Mouse (Mus musculus) MEL (cell line): ENCODE results near the gene Cwh43. TPM values are rescaled to one million over a fixed set of nuclear protein-coding genes. Genes with fewer than 3 reads are reported as not detected.

ENCODE experiments used
- DNase-seq: peaks from one replicate; pipeline ENCODE4 v3.0.0; 2011; ENCODE audit warnings: low read depth, low spot score
- H3K27ac ChIP-seq: 2 replicates; pipeline ENCODE4 v1.5.1; 2012; ENCODE audit warnings: low read depth, mild to moderate bottlenecking, control low read depth, low read length, moderate library complexity; ENCODE audit not compliant: control insufficient read depth
- H3K27me3 ChIP-seq, 2 experiments: fragments of 150-350 bp in 1 of 2; sonication (generic) in 1 of 2; 2 replicates each; pipeline ENCODE4 v1.6.1; 2012; ENCODE audit warnings: low read length in 2 of 2, mild to moderate bottlenecking in 2 of 2, improper control_type of control experiment in 1 of 2, moderate library complexity in 1 of 2; ENCODE audit not compliant: insufficient read depth in 2 of 2, control insufficient read depth in 1 of 2
- H3K36me3 ChIP-seq, 2 experiments: 2 replicates each; pipeline ENCODE4 v1.6.1; 2012 to 2014; ENCODE audit warnings: low read length in 2 of 2, improper control_type of control experiment in 1 of 2, inconsistent platforms in 1 of 2, mild to moderate bottlenecking in 1 of 2; ENCODE audit not compliant: insufficient read depth in 2 of 2, control insufficient read depth in 1 of 2
- H3K4me1 ChIP-seq, 2 experiments: fragments of 150-350 bp in 1 of 2; sonication (generic) in 1 of 2; 2 replicates each; pipeline ENCODE4 v1.6.1; 2012; ENCODE audit warnings: low read length in 2 of 2, improper control_type of control experiment in 1 of 2, mild to moderate bottlenecking in 1 of 2; ENCODE audit not compliant: insufficient read depth in 2 of 2, control insufficient read depth in 1 of 2
- H3K4me3 ChIP-seq, 2 experiments: fragments of 150-350 bp in 1 of 2; sonication (generic) in 1 of 2; 2 replicates each; pipeline ENCODE4 v1.5.1; 2012; ENCODE audit warnings: low read depth in 2 of 2, low read length in 2 of 2, mild to moderate bottlenecking in 2 of 2, moderate library complexity in 2 of 2, control low read depth in 1 of 2, improper control_type of control experiment in 1 of 2; ENCODE audit not compliant: control insufficient read depth in 1 of 2, insufficient read depth in 1 of 2
- H3K79me2 ChIP-seq: 2 replicates; pipeline ENCODE4 v1.6.1; 2012; ENCODE audit warnings: mild to moderate bottlenecking, low read length, moderate library complexity; ENCODE audit not compliant: control insufficient read depth, poor library complexity, insufficient read depth
- H3K9ac ChIP-seq: 2 replicates; pipeline ENCODE4 v1.6.1; 2012; ENCODE audit warnings: low read depth, mild to moderate bottlenecking, control low read depth, low read length, moderate library complexity; ENCODE audit not compliant: control insufficient read depth, poor library complexity, severe bottlenecking
- H3K9me3 ChIP-seq: fragments of 150-350 bp; sonication (generic); replicated peaks from 2 replicates; pipeline ENCODE4 v1.6.1; 2012; ENCODE audit warnings: mild to moderate bottlenecking, low read length, improper control_type of control experiment, moderate library complexity; ENCODE audit not compliant: insufficient read depth
- CHD1 ChIP-seq: IDR thresholded peaks from 2 replicates; pipeline ENCODE4 v1.6.1; 2012; ENCODE audit warnings: low read depth, mild to moderate bottlenecking, inconsistent platforms, low read length, improper control_type of control experiment
- CHD2 ChIP-seq: IDR thresholded peaks from 2 replicates; pipeline ENCODE4 v1.6.1; 2011; ENCODE audit warnings: low read length, improper control_type of control experiment
- CTCF ChIP-seq, 3 experiments: IDR thresholded peaks in 2 of 3; conservative IDR thresholded peaks in 1 of 3; 2 replicates each; pipeline ENCODE4 v1.5.1; 2011 to 2012; ENCODE audit warnings: low read length in 3 of 3, low read depth in 2 of 3, mild to moderate bottlenecking in 2 of 3, improper control_type of control experiment in 1 of 3, inconsistent platforms in 1 of 3, mixed read lengths in 1 of 3, moderate library complexity in 1 of 3; ENCODE audit not compliant: control insufficient read depth in 1 of 3, insufficient read depth in 1 of 3, poor library complexity in 1 of 3, severe bottlenecking in 1 of 3
- E2F4 ChIP-seq: IDR thresholded peaks from 2 replicates; pipeline ENCODE4 v1.6.1; 2011; ENCODE audit warnings: low read depth, low read length, improper control_type of control experiment, borderline replicate concordance
- ELF1 ChIP-seq: IDR thresholded peaks from 2 replicates; pipeline ENCODE4 v1.6.1; 2014; ENCODE audit warnings: low read depth, mild to moderate bottlenecking, inconsistent platforms, low read length, improper control_type of control experiment, moderate library complexity
- EP300 ChIP-seq, 2 experiments: IDR thresholded peaks; 2 replicates each; pipeline ENCODE4 v1.6.1; 2011; ENCODE audit warnings: improper control_type of control experiment in 2 of 2, low read length in 2 of 2, low read depth in 1 of 2, mild to moderate bottlenecking in 1 of 2
- HCFC1 ChIP-seq: IDR thresholded peaks from 2 replicates; pipeline ENCODE4 v1.6.1; 2012; ENCODE audit warnings: low read depth, mild to moderate bottlenecking, inconsistent platforms, low read length, improper control_type of control experiment, moderate library complexity
- JUND ChIP-seq: IDR thresholded peaks from 2 replicates; pipeline ENCODE4 v1.6.1; 2011; ENCODE audit warnings: low read depth, mild to moderate bottlenecking, improper control_type of control experiment, low read length
- MAFK ChIP-seq: IDR thresholded peaks from 2 replicates; pipeline ENCODE4 v1.6.1; 2011; ENCODE audit warnings: low read depth, mild to moderate bottlenecking, low read length, improper control_type of control experiment, borderline replicate concordance
- MAX ChIP-seq: IDR thresholded peaks from 2 replicates; pipeline ENCODE4 v1.6.1; 2011; ENCODE audit warnings: low read length, improper control_type of control experiment
- MAZ ChIP-seq: IDR thresholded peaks from 2 replicates; pipeline ENCODE4 v1.6.1; 2012; ENCODE audit warnings: low read depth, mild to moderate bottlenecking, inconsistent platforms, low read length, improper control_type of control experiment
- MEF2A ChIP-seq: IDR thresholded peaks from 2 replicates; pipeline ENCODE4 v1.6.1; 2014; ENCODE audit warnings: low read depth, mild to moderate bottlenecking, inconsistent platforms, low read length, improper control_type of control experiment; ENCODE audit not compliant: poor library complexity, insufficient replicate concordance, severe bottlenecking; ENCODE audit errors: extremely low read depth
- MXI1 ChIP-seq: IDR thresholded peaks from 2 replicates; pipeline ENCODE4 v1.6.1; 2011; ENCODE audit warnings: mild to moderate bottlenecking, low read depth, low read length, improper control_type of control experiment
- MYB ChIP-seq: IDR thresholded peaks from 2 replicates; pipeline ENCODE4 v1.6.1; 2011; ENCODE audit warnings: mild to moderate bottlenecking, low read depth, low read length, improper control_type of control experiment
- MYC ChIP-seq: IDR thresholded peaks from 2 replicates; pipeline ENCODE4 v1.6.1; 2011; ENCODE audit warnings: low read depth, mild to moderate bottlenecking, low read length, improper control_type of control experiment, moderate library complexity
- NELFE ChIP-seq: IDR thresholded peaks from 2 replicates; pipeline ENCODE4 v1.6.1; 2011; ENCODE audit warnings: low read depth, low read length, improper control_type of control experiment
- NRF1 ChIP-seq: IDR thresholded peaks from 2 replicates; pipeline ENCODE4 v1.6.1; 2014; ENCODE audit warnings: low read depth, mild to moderate bottlenecking, inconsistent platforms, low read length, improper control_type of control experiment, moderate library complexity; ENCODE audit not compliant: poor library complexity, insufficient read depth, severe bottlenecking
- POLR2A ChIP-seq, 2 experiments: IDR thresholded peaks; 2 replicates each; pipeline ENCODE4 v1.6.1; 2011 to 2012; ENCODE audit warnings: low read length in 2 of 2, mild to moderate bottlenecking in 2 of 2, control low read depth in 1 of 2, improper control_type of control experiment in 1 of 2, low read depth in 1 of 2, moderate library complexity in 1 of 2; ENCODE audit not compliant: control insufficient read depth in 1 of 2, insufficient read depth in 1 of 2, poor library complexity in 1 of 2
- POLR2AphosphoS2 ChIP-seq: IDR thresholded peaks from 2 replicates; pipeline ENCODE4 v1.6.1; 2011; ENCODE audit warnings: low read length, improper control_type of control experiment
- POLR2AphosphoS5 ChIP-seq: IDR thresholded peaks from 2 replicates; pipeline ENCODE4 v1.6.1; 2012; ENCODE audit warnings: low read depth, borderline replicate concordance, mild to moderate bottlenecking, inconsistent platforms, low read length, moderate library complexity, mixed read lengths
- RAD21 ChIP-seq: IDR thresholded peaks from 2 replicates; pipeline ENCODE4 v1.6.1; 2011; ENCODE audit warnings: mild to moderate bottlenecking, low read depth, low read length, improper control_type of control experiment
- SIN3A ChIP-seq: IDR thresholded peaks from 2 replicates; pipeline ENCODE4 v1.6.1; 2012; ENCODE audit warnings: low read length, improper control_type of control experiment, inconsistent platforms
- TBP ChIP-seq: IDR thresholded peaks from 2 replicates; pipeline ENCODE4 v1.8.0; 2011; ENCODE audit warnings: low read depth, low read length, improper control_type of control experiment
- TCF12 ChIP-seq: IDR thresholded peaks from 2 replicates; pipeline ENCODE4 v1.6.1; 2014; ENCODE audit warnings: low read depth, mild to moderate bottlenecking, inconsistent platforms, low read length, improper control_type of control experiment, moderate library complexity
- UBTF ChIP-seq: IDR thresholded peaks from 2 replicates; pipeline ENCODE4 v1.6.1; 2012; ENCODE audit warnings: low read depth, mild to moderate bottlenecking, inconsistent platforms, low read length, improper control_type of control experiment, moderate library complexity, borderline replicate concordance; ENCODE audit not compliant: insufficient read depth
- USF1 ChIP-seq: IDR thresholded peaks from 2 replicates; pipeline ENCODE4 v1.6.1; 2014; ENCODE audit warnings: low read depth, mild to moderate bottlenecking, inconsistent platforms, low read length, improper control_type of control experiment, moderate library complexity
- ZMIZ1 ChIP-seq: IDR thresholded peaks from 2 replicates; pipeline ENCODE4 v1.6.1; 2012; ENCODE audit warnings: low read depth, mild to moderate bottlenecking, inconsistent platforms, low read length, improper control_type of control experiment, moderate library complexity
- ZNF384 ChIP-seq: IDR thresholded peaks from 2 replicates; pipeline ENCODE4 v1.6.1; 2012; ENCODE audit warnings: low read depth, mild to moderate bottlenecking, inconsistent platforms, low read length, improper control_type of control experiment
- polyA plus RNA-seq, 2 experiments: library from polyadenylated mRNA; stranded (reverse) in 1 of 2; unstranded in 1 of 2; fragments of >175 nt in 1 of 2; fragments of >200 nt in 1 of 2; gene quantifications; 2 replicates each; pipeline versions ENCODE4 v1.2.1 to v1.2.4; 2012; ENCODE audit warnings: low replicate concordance in 2 of 2, low read depth in 1 of 2; ENCODE audit not compliant: insufficient read length in 2 of 2, insufficient read depth in 1 of 2, missing spikeins in 1 of 2
- total RNA-seq: library from RNA; depleted of rRNA; stranded (reverse); fragments of 300-350 nt; gene quantifications from 2 replicates; pipeline ENCODE4 v1.2.3, GENCODE M21; 2012

Cwh43 gene
- total and polyA plus RNA-seq, 3 experiments = not detected

DNA sequence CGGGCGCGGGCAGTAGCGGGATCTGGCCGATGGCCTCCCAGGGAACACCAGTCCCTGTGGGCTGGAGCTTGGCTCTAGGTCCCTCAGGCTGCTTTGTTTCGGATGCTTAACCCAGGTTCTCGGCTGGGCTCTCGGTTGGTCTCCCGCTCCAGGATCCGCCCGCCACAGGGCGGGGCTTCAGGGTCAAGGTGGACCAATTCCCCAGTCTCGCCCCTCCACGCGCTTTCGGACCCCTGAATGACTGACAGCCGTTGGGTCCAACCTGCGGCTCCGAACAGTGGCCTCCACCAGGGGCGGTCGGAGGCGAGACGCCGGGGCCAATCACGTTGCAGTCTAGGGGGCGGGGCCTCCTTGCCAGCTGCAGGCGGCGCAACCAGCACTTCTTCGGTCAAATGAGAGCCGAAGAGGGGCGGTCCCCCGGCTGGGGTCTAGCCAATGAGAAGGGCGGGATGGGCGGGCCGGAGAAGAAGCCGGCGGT, 84.8 kb downstream of the Cwh43 start:
- Histone ChIP-seq H3K36me3 (peaks cover 0 to 13% of the 10 kb centered on the region in 2 experiments; a peak in 2 of 4 replicates), H3K79me2 (peaks cover 14% of the 10 kb centered on the region), H3K4me1 (peaks cover 8 to 10% of the 10 kb centered on the region in 2 experiments), H3K27ac (peak overlapping the region; percentile 70; the same call in 1 of the 2 replicates), H3K9ac (peak overlapping the region; percentile 73), H3K9me3 (no peaks in the 10 kb centered on the region), H3K4me3 (peak overlapping the region; percentile 81 to 84), H3K27me3 (peaks cover 1 to 9% of the 10 kb centered on the region in 2 experiments; a peak in 2 of 4 replicates)
- DNase-seq = peak; percentile 99
- TF ChIP-seq MXI1 = peak; percentile 85
- TF ChIP-seq POLR2AphosphoS2 = no peak
- 0 out of 2 replicates have a peak, but pooled peaks have one; percentile 11 for TF ChIP-seq USF1
- TF ChIP-seq EP300 (IDR thresholded peaks at IDR 0.05; ENCODE audit: low read depth in 1 of 2, low read length in 2 of 2) = no peak
- no peak for TF ChIP-seq MYB
- TF ChIP-seq CHD1 = no peak
- TF ChIP-seq TCF12 = peak; percentile 24; the same call in 1 of the 2 replicates
- TF ChIP-seq SIN3A = peak; percentile 81
- peak; percentile 42; the same call in 1 of the 2 replicates for TF ChIP-seq MAX
- TF ChIP-seq MAFK = no peak
- TF ChIP-seq TBP = no peak
- TF ChIP-seq POLR2AphosphoS5 = no peak
- TF ChIP-seq MAZ = peak; percentile 69; the same call in 1 of the 2 replicates
- no peak; the same call in 1 of the 2 replicates for TF ChIP-seq NELFE
- TF ChIP-seq ZNF384 = no peak
- TF ChIP-seq E2F4 = 0 out of 2 replicates have a peak, but pooled peaks have one; percentile 34
- TF ChIP-seq CTCF (IDR thresholded peaks at IDR 0.05 in 2 of 3, conservative IDR thresholded peaks at IDR 0.05 in 1 of 3; ENCODE audit: control insufficient read depth in 1 of 3, insufficient read depth in 1 of 3, low read depth in 2 of 3, low read length in 3 of 3, poor library complexity in 1 of 3, severe bottlenecking in 1 of 3) = no peak
- peak; percentile 60; the same call in 1 of the 2 replicates for TF ChIP-seq MYC
- TF ChIP-seq HCFC1 = peak; percentile 77
- no peak for TF ChIP-seq JUND
- 0 out of 2 replicates have a peak, but pooled peaks have one; percentile 52 for TF ChIP-seq UBTF
- TF ChIP-seq ZMIZ1 = no peak
- TF ChIP-seq RAD21 = no peak
- 0 out of 2 replicates have a peak, but pooled peaks have one; percentile 22 for TF ChIP-seq ELF1
- TF ChIP-seq MEF2A = no peak
- 0 out of 2 replicates have a peak, but pooled peaks have one; percentile 37 for TF ChIP-seq NRF1
- peak in 1 of 2 experiments; percentile 49; a peak in 1 of 4 replicates for TF ChIP-seq POLR2A (IDR thresholded peaks at IDR 0.05; ENCODE audit: control insufficient read depth in 1 of 2, insufficient read depth in 1 of 2, low read depth in 1 of 2, low read length in 2 of 2, poor library complexity in 1 of 2)
- TF ChIP-seq CHD2 = peak; percentile 84
